Mouse (Mus musculus) embryonic facial prominence, embryonic 15.5 days (tissue): ENCODE data around the gene Elovl4. TPM values are rescaled to one million over a fixed set of nuclear protein-coding genes. Genes with fewer than 3 reads are reported as not detected.

Experiments used
- ATAC-seq: fragments of 200-750 bp; cut with Nextera tagmentation; 2 replicates; pipeline ENCODE4 v1.8.0; 2017; ENCODE audit warnings: low read depth, moderate TSS enrichment; ENCODE audit not compliant: insufficient number of reproducible peaks, low FRiP score, low TSS enrichment
- H3K27ac ChIP-seq: fragments of 300-500 bp; sonication (generic); replicated peaks from 2 replicates; pipeline ENCODE4 v1.5.1; 2015; ENCODE audit warnings: mild to moderate bottlenecking, inconsistent platforms
- H3K27me3 ChIP-seq: fragments of 300-500 bp; sonication (generic); 2 replicates; pipeline ENCODE4 v1.6.1; 2015; ENCODE audit warnings: inconsistent platforms
- H3K36me3 ChIP-seq: fragments of 300-500 bp; sonication (generic); 2 replicates; pipeline ENCODE4 v1.6.1; 2015; ENCODE audit warnings: mild to moderate bottlenecking, inconsistent platforms
- H3K4me1 ChIP-seq: fragments of 300-500 bp; sonication (generic); 2 replicates; pipeline ENCODE4 v1.6.1; 2015; ENCODE audit warnings: inconsistent platforms
- H3K4me2 ChIP-seq: fragments of 300-500 bp; sonication (generic); replicated peaks from 2 replicates; pipeline ENCODE4 v1.6.1; 2015; ENCODE audit warnings: mild to moderate bottlenecking, inconsistent platforms
- H3K4me3 ChIP-seq: fragments of 300-500 bp; sonication (generic); replicated peaks from 2 replicates; pipeline ENCODE4 v1.5.1; 2015; ENCODE audit warnings: mild to moderate bottlenecking, inconsistent platforms
- H3K9ac ChIP-seq: fragments of 300-500 bp; sonication (generic); 2 replicates; pipeline ENCODE4 v1.6.1; 2015; ENCODE audit warnings: inconsistent platforms
- H3K9me3 ChIP-seq: fragments of 300-500 bp; sonication (generic); replicated peaks from 2 replicates; pipeline ENCODE4 v1.6.1; 2016; ENCODE audit warnings: inconsistent platforms
- WGBS: fragments of 180-500 bp; shearing (Covaris S2); methylation state at CpG from one replicate; pipeline ENCODE4 v1.1.7; 2015; 5-methylcytosine and 5-hydroxymethylcytosine counted together
- polyA plus RNA-seq: library from polyadenylated mRNA; unstranded; fragments of >200 nt; fragmentation: Nextera tagmentation; extraction: Ambion mirVana; gene quantifications from 2 replicates; pipeline ENCODE4 v1.2.1, GENCODE M21; 2015

Gene Elovl4
- polyA plus RNA-seq, result 68.4 and 84.0 TPM in 2 replicates

GRCm38 (mm10) chr9:83805977-83806815, at the start of gene Elovl4:
TSS of gene Elovl4 (minus strand) at chr9:83806277.
- 2% methylated on average over 59 of the region's 71 CpGs for WGBS
- peak within 1 kb of the TSS; percentile 73 for H3K4me3 ChIP-seq
- ATAC-seq, result peak; percentile 90
- H3K4me1 ChIP-seq, result peaks cover 15% of the 10 kb centered on the region
- peak within 1 kb of the TSS; percentile 70; the same call in 1 of the 2 replicates for H3K27ac ChIP-seq
- H3K9ac ChIP-seq, result peak within 1 kb of the TSS; percentile 57
- peak within 1 kb of the TSS; percentile 99 for H3K4me2 ChIP-seq
- no peaks in the 10 kb centered on the region for H3K9me3 ChIP-seq
- no peaks in the 10 kb centered on the region for H3K27me3 ChIP-seq
- no peaks in the 10 kb centered on the region for H3K36me3 ChIP-seq

GRCm38 (mm10) chr9:83852464-83852863, 46.4 kb upstream of the Elovl4 start:
- Histone ChIP-seq H3K4me3 (no peak overlapping the region), H3K36me3 (peaks cover 27% of the 10 kb centered on the region), H3K4me1 (no peaks in the 10 kb centered on the region), H3K9ac (no peak overlapping the region), H3K4me2 (no peak overlapping the region), H3K27ac (no peak overlapping the region), H3K27me3 (no peaks in the 10 kb centered on the region), H3K9me3 (no peaks in the 10 kb centered on the region)
- WGBS, result 93% methylated on average over 3 of the region's 3 CpGs
- no peak for ATAC-seq

- H3K36me3 ChIP-seq, result 0 out of 2 replicates have a peak, but pooled peaks cover 1% of the 10 kb centered on the region
- peak overlapping the region; percentile 93 for H3K4me3 ChIP-seq
- peak overlapping the region; percentile 87 for H3K4me2 ChIP-seq
- WGBS, result 2% methylated on average over 27 of the region's 27 CpGs
- no peak overlapping the region for H3K27ac ChIP-seq
- peak; percentile 46; the same call in 1 of the 2 replicates for ATAC-seq
- H3K27me3 ChIP-seq, result no peaks in the 10 kb centered on the region
- peak overlapping the region; percentile 68 for H3K9ac ChIP-seq
- peaks cover 9% of the 10 kb centered on the region; the same call in 1 of the 2 replicates for H3K4me1 ChIP-seq
- H3K9me3 ChIP-seq, result no peaks in the 10 kb centered on the region
Observed at GRCm38 (mm10) chr9:83834748-83835313, 28.8 kb upstream of the Elovl4 start.

DNA sequence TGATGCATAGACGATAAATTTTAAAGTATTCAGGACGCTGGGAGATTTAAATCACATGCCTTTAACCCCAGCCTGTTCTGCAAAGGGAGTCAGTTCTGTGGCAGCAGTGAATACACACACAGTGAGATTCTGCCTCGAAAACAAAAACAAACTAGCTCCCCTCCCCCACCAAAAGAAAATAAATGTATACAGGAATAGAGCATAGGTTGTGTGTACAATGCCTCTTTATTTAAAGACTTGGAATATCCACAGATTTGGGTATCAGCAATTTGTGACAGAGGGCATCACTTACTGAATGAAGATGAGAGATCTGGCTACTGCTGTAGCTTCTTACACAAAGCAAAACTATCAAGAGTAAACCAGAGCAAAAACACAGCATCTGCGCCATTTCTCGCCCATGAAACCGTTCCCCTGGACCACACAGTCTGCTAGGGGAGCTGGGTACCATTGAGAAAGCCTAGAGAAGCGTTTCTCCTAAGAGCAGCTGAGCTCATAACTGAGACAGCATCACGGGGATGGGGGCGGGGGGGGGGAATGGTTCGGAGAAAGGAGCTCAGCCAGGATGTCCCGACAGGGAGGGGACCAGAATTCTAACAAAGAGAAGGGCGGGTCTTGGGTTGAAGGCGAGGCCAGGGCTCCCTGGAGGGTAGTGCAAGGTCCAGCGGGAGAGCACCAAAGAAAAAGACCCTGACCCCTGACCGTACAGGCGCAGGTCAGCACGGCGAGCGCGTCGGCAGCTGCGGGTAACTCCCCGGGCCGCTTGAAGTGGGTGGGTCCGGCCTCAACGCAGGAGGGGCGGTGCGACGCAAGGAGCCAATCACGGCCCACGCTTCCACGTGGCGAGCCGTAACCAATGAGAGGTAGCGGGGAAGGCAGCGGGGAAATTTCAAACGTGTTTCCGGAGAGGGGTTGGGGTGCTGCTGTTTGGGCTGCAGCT, 28.0 kb upstream of the Elovl4 start, which contains the start of gene Ttk:
Ttk (plus strand) TSS at position 879 of the 937 bp plus-strand sequence.
- ATAC-seq, result peak; percentile 99
- Histone ChIP-seq H3K9ac (peak within 1 kb of the TSS; percentile 68), H3K27ac (peak within 1 kb of the TSS; percentile 89), H3K4me2 (peak within 1 kb of the TSS; percentile 87), H3K9me3 (no peaks in the 10 kb centered on the region), H3K4me1 (peaks cover 9% of the 10 kb centered on the region; the same call in 1 of the 2 replicates), H3K4me3 (peak within 1 kb of the TSS; percentile 93), H3K27me3 (no peaks in the 10 kb centered on the region), H3K36me3 (no peaks in the 10 kb centered on the region)
- under 1% methylated on average over 38 of the region's 38 CpGs for whole genome bisulfite sequencing

GRCm38 (mm10) chr9:83831152-83831551, 25.1 kb upstream of the Elovl4 start:
- Histone ChIP-seq H3K27me3 (no peaks in the 10 kb centered on the region), H3K9ac (no peak overlapping the region), H3K4me1 (peaks cover 9% of the 10 kb centered on the region; the same call in 1 of the 2 replicates), H3K27ac (no peak overlapping the region), H3K36me3 (no peaks in the 10 kb centered on the region), H3K4me3 (no peak overlapping the region), H3K4me2 (no peak overlapping the region), H3K9me3 (no peaks in the 10 kb centered on the region)
- no peak for ATAC-seq
- 65% methylated on average over 8 of the region's 8 CpGs for WGBS

GRCm38 (mm10) chr9:83829896-83830295, 23.8 kb upstream of the Elovl4 start:
- Histone ChIP-seq H3K36me3 (no peaks in the 10 kb centered on the region), H3K9me3 (no peaks in the 10 kb centered on the region), H3K9ac (no peak overlapping the region), H3K27ac (no peak overlapping the region), H3K4me2 (no peak overlapping the region), H3K27me3 (no peaks in the 10 kb centered on the region), H3K4me3 (no peak overlapping the region), H3K4me1 (peaks cover 3% of the 10 kb centered on the region; the same call in 1 of the 2 replicates)
- WGBS, result 79% methylated on average over 5 of the region's 5 CpGs
- ATAC-seq, result no peak

- 43% methylated on average over 5 of the region's 5 CpGs for WGBS
- Histone ChIP-seq H3K4me1 (no peaks in the 10 kb centered on the region), H3K36me3 (no peaks in the 10 kb centered on the region), H3K27me3 (no peaks in the 10 kb centered on the region), H3K4me3 (no peak overlapping the region), H3K9me3 (no peaks in the 10 kb centered on the region), H3K4me2 (no peak overlapping the region), H3K27ac (no peak overlapping the region), H3K9ac (no peak overlapping the region)
- no peak for ATAC-seq
Observed at GRCm38 (mm10) chr9:83822925-83823324, 16.8 kb upstream of the Elovl4 start.

DNA sequence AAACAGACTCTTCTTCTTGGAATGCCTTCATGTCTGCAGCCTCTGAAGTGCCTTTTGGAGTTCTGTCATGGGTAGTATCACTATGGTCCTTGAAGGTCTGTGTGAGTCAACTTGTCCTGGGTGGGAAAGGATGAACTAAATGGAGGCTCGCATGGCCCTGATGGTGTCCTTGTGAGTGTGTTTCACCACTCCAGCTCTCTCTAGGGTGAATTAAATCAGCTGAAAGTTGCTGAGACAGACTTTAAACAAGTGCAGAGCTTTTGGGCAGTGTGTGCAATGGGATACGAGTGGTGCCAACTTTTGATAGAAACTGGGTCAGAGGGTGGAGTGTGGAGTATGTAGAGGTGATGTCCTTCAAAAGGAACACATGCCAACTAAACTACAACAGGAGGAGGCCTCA, 14.9 kb upstream of the Elovl4 start:
- no peak overlapping the region for H3K4me2 ChIP-seq
- WGBS, result 92% methylated on average over 2 of the region's 2 CpGs
- no peak overlapping the region for H3K9ac ChIP-seq
- H3K36me3 ChIP-seq, result no peaks in the 10 kb centered on the region
- no peak overlapping the region for H3K4me3 ChIP-seq
- no peak for ATAC-seq
- no peaks in the 10 kb centered on the region for H3K27me3 ChIP-seq
- no peak overlapping the region for H3K27ac ChIP-seq
- no peaks in the 10 kb centered on the region for H3K9me3 ChIP-seq
- H3K4me1 ChIP-seq, result no peaks in the 10 kb centered on the region

GRCm38 (mm10) chr9:83819188-83819587, 13.1 kb upstream of the Elovl4 start:
- Histone ChIP-seq H3K4me2 (no peak overlapping the region), H3K9ac (no peak overlapping the region), H3K27ac (no peak overlapping the region), H3K9me3 (no peaks in the 10 kb centered on the region), H3K36me3 (no peaks in the 10 kb centered on the region), H3K4me1 (no peaks in the 10 kb centered on the region), H3K27me3 (no peaks in the 10 kb centered on the region), H3K4me3 (no peak overlapping the region)
- no peak for ATAC-seq
- WGBS, result 79% methylated on average over 7 of the region's 7 CpGs

GRCm38 (mm10) chr9:83807562-83807961, 1.5 kb upstream of the Elovl4 start:
- H3K4me3 ChIP-seq, result no peak overlapping the region
- 4% methylated on average over 2 of the region's 2 CpGs for WGBS
- no peak for ATAC-seq
- H3K9me3 ChIP-seq, result no peaks in the 10 kb centered on the region
- H3K4me2 ChIP-seq, result no peak overlapping the region
- no peak overlapping the region for H3K9ac ChIP-seq
- no peak overlapping the region for H3K27ac ChIP-seq
- no peaks in the 10 kb centered on the region for H3K36me3 ChIP-seq
- H3K4me1 ChIP-seq, result peaks cover 15% of the 10 kb centered on the region
- H3K27me3 ChIP-seq, result no peaks in the 10 kb centered on the region
